Comparison of ENCODE assay signal across 8 mouse cellular contexts in genomic region chr2:134816383-134816782, GRCm38 (mm10). TPM values are rescaled to one million over a fixed set of nuclear protein-coding genes. Genes with fewer than 3 reads are reported as not detected.
DNase-seq lines count a peak whose midpoint lies in the region; ATAC-seq and TF ChIP-seq lines count a peak whose summit lies in the region.
"Had no signal": no experiment of that assay in that cellular context is flagged by ENCODE, and none has a peak within 500 bp of the region (broad histone marks: within the 10 kb centered on the region; RNA-seq: fewer than 3 reads in every experiment).

No protein-coding gene starts in this region.

- 0 out of 2 replicates have a peak, but pooled peaks have one; percentile 51 for ATAC-seq in hindbrain, postnatal 0 days
- ATAC-seq in hindbrain, embryonic 12.5 days (ENCODE audit: low FRiP score): no peak
- no peak for ATAC-seq in heart, embryonic 12.5 days (ENCODE audit: insufficient number of reproducible peaks, low FRiP score)

- H3K27ac ChIP-seq in hindbrain, postnatal 0 days: no peak overlapping the region
- no peak overlapping the region for H3K27ac ChIP-seq in hindbrain, embryonic 12.5 days
- peak overlapping the region; percentile 42; the same call in 1 of the 2 replicates for H3K27ac ChIP-seq in testis, adult 2 months (ENCODE audit: control insufficient read depth, insufficient read depth, low read depth, low read length)
- H3K27ac ChIP-seq in heart, embryonic 12.5 days (ENCODE audit: poor library complexity, severe bottlenecking): no peak overlapping the region

- no peak for TF ChIP-seq POLR2A in testis, adult 2 months (IDR thresholded peaks at IDR 0.05; ENCODE audit: control insufficient read depth, low read depth, low read length)

- H3K36me3 ChIP-seq in hindbrain, postnatal 0 days (ENCODE audit: insufficient read depth, low read length): no peaks in the 10 kb centered on the region
- H3K36me3 ChIP-seq in hindbrain, embryonic 12.5 days: no peaks in the 10 kb centered on the region
- no peaks in the 10 kb centered on the region for H3K36me3 ChIP-seq in testis, adult 2 months (ENCODE audit: control insufficient read depth, insufficient read depth, low read length)
- H3K36me3 ChIP-seq in heart, embryonic 12.5 days: no peaks in the 10 kb centered on the region

- no peaks in the 10 kb centered on the region for H3K9me3 ChIP-seq in hindbrain, postnatal 0 days (ENCODE audit: low read length)
- H3K9me3 ChIP-seq in hindbrain, embryonic 12.5 days (replicated peaks): no peaks in the 10 kb centered on the region
- no peaks in the 10 kb centered on the region for H3K9me3 ChIP-seq in heart, embryonic 12.5 days (replicated peaks)

- no peak overlapping the region for H3K9ac ChIP-seq in hindbrain, postnatal 0 days (replicated peaks; ENCODE audit: low read length)
- no peak overlapping the region for H3K9ac ChIP-seq in hindbrain, embryonic 12.5 days
- H3K9ac ChIP-seq in heart, embryonic 12.5 days: no peak overlapping the region

- 44% methylated on average over 11 of the region's 11 CpGs for WGBS in hindbrain, postnatal 0 days
- 88% methylated on average over 11 of the region's 11 CpGs for WGBS in hindbrain, embryonic 12.5 days
- WGBS in heart, embryonic 12.5 days: 84% methylated on average over 11 of the region's 11 CpGs

- peak; percentile 57 for DNase-seq in hindbrain, postnatal 0 days (ENCODE audit: low spot score)
- peak; percentile 14 for DNase-seq in right cerebral cortex, adult 18-20 months
- DNase-seq in right cerebral cortex, postnatal 36 days (ENCODE audit: low spot score in 2 of 2): no peak
- DNase-seq in cerebellum, postnatal 36 days: peak; percentile 25 to 30
- DNase-seq: layer of hippocampus, adult 9-11 months had no signal

- no peaks in the 10 kb centered on the region for H3K27me3 ChIP-seq in hindbrain, postnatal 0 days (ENCODE audit: insufficient read depth, low read length)
- H3K27me3 ChIP-seq in hindbrain, embryonic 12.5 days: no peaks in the 10 kb centered on the region
- no peaks in the 10 kb centered on the region for H3K27me3 ChIP-seq in testis, adult 2 months (ENCODE audit: control insufficient read depth, insufficient read depth, low read length)
- H3K27me3 ChIP-seq in heart, embryonic 12.5 days (replicated peaks): no peaks in the 10 kb centered on the region

- H3K4me3 ChIP-seq in hindbrain, postnatal 0 days (ENCODE audit: low read length): no peak overlapping the region
- H3K4me3 ChIP-seq in hindbrain, embryonic 12.5 days: no peak overlapping the region
- no peak overlapping the region for H3K4me3 ChIP-seq in testis, adult 2 months (ENCODE audit: control insufficient read depth, low read depth, low read length)
- H3K4me3 ChIP-seq in heart, embryonic 12.5 days: no peak overlapping the region

- peaks cover 6% of the 10 kb centered on the region; the same call in 1 of the 2 replicates for H3K4me1 ChIP-seq in hindbrain, postnatal 0 days (ENCODE audit: insufficient read depth, low read length)
- no peaks in the 10 kb centered on the region for H3K4me1 ChIP-seq in hindbrain, embryonic 12.5 days
- H3K4me1 ChIP-seq in testis, adult 2 months (ENCODE audit: control insufficient read depth, insufficient read depth, low read length): 0 out of 2 replicates have a peak, but pooled peaks cover 3% of the 10 kb centered on the region
- H3K4me1 ChIP-seq in heart, embryonic 12.5 days (replicated peaks): peaks cover 9% of the 10 kb centered on the region

- H3K4me2 ChIP-seq in hindbrain, postnatal 0 days (ENCODE audit: low read depth, low read length): 0 out of 2 replicates have a peak overlapping the region, but pooled peaks have one; percentile 13
- H3K4me2 ChIP-seq in hindbrain, embryonic 12.5 days (replicated peaks): no peak overlapping the region
- no peak overlapping the region for H3K4me2 ChIP-seq in heart, embryonic 12.5 days

- TF ChIP-seq CTCF in hindbrain, postnatal 0 days (IDR thresholded peaks at IDR 0.05; ENCODE audit: low read depth): no peak
- TF ChIP-seq CTCF in testis, adult 2 months (IDR thresholded peaks at IDR 0.05; ENCODE audit: control insufficient read depth, insufficient read depth, insufficient replicate concordance, low read depth, low read length): no peak

RNA-seq across cellular contexts. Expression of gene Plcb1, which starts 30.5 kb away (rescaled TPM):
- 46.8 and 48.8 TPM in 2 replicates for total RNA-seq in hindbrain, postnatal 0 days (2014; rRNA removed)
- 47.4 and 51.5 TPM in 2 replicates for polyA plus RNA-seq in hindbrain, postnatal 0 days (2015; fragmentation: Nextera tagmentation; extraction: Ambion mirVana)
- polyA plus RNA-seq in hindbrain, embryonic 12.5 days (2016; fragmentation: Nextera tagmentation; extraction: Ambion mirVana): 20.6 and 20.8 TPM in 2 replicates
- 0.71 and 0.90 TPM in 2 replicates for polyA plus RNA-seq in testis, adult 2 months (2012; rRNA removed)
- polyA plus RNA-seq in heart, embryonic 12.5 days (2016; fragmentation: Nextera tagmentation; extraction: Ambion mirVana): 6.1 and 8.2 TPM in 2 replicates

Comparison
In these comparisons a context has a peak if more than half of its experiments do, and no peak if none do; other contexts are left out.
1. DNase-seq: peak in hindbrain, postnatal 0 days (single experiment), right cerebral cortex, adult 18-20 months (single experiment) and cerebellum, postnatal 36 days (2 of 2); none in right cerebral cortex, postnatal 36 days (0 of 2).